Mouse (Mus musculus) liver, postnatal 0 days (tissue): ENCODE data around the gene Rnf215.

Source experiments
- CTCF ChIP-seq: sonication (generic); IDR thresholded peaks from 2 replicates; pipeline ENCODE4 v1.5.1; 2016; ENCODE audit warnings: antibody characterized with exemption, low read depth
- EP300 ChIP-seq: IDR thresholded peaks from 2 replicates; pipeline ENCODE4 v1.6.1; 2016; ENCODE audit warnings: antibody characterized with exemption, low read depth, mild to moderate bottlenecking

DNA sequence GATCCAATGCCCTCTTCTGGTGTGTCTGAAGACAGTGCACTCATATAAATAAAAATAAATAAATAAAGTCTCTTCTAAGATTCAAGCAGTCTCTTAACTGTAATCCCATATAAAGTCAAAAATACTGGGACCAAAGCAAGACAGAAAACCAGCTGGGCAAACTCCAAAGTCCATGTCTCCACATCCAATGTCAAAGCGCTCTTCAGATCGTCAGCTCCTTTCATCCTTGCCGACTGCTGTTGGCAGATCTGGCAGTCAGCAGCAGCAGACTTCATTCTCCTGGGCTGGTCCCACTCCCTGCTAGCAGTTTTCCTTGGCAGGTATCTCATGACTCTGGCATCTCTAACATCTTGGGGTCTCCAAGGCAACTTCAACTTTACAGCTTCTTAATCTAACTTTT is 23.7 kb downstream of the Rnf215 start:
- TF ChIP-seq CTCF: no peak
- TF ChIP-seq EP300: no peak
